Mouse (Mus musculus) thymus, postnatal 36 days (tissue): Measurements from ENCODE around the gene Igdcc4.
A peak's percentile ranks its signal among the peaks of the same experiment; 100 is the strongest.
"Not testable (repeated sequence)": the region's sequence is repeated elsewhere in the genome, so short reads cannot be mapped to it uniquely, and the experiment has no call there.

Experiments
- DNase-seq, 2 experiments: peaks; one replicate each; pipeline ENCODE4 v3.0.0; 2022; ENCODE audit warnings: mixed read lengths in 2 of 2

Igdcc4 gene

GRCm38 (mm10) chr9:65100991-65101685, at the start of gene Igdcc4:
Gene Igdcc4, plus strand, starts transcription at chr9:65101486.
- DNase-seq, result no peak

DNA sequence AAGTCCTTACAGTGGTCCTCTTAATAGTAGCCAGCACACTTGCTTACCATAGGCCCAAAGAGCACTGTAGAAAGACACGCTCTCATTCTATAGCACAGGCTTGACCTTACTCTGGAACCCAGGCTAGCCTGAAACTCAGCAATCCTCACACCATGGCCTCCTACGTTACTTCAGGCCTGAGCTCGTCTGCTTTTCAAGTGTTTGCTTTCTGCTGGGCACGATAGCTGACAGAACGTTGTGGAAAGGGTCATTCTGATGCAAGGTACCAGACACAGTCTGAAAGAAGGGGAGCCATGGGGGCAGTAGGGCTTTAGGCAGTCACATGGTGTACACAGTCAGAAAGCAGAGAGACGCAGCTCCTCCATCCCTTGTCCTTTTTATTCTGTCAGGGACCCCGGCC, 37.0 kb upstream of the Igdcc4 start:
- no peak for DNase-seq

GRCm38 (mm10) chr9:65070587-65070986, 30.7 kb upstream of the Igdcc4 start:
- no peak for DNase-seq

DNA sequence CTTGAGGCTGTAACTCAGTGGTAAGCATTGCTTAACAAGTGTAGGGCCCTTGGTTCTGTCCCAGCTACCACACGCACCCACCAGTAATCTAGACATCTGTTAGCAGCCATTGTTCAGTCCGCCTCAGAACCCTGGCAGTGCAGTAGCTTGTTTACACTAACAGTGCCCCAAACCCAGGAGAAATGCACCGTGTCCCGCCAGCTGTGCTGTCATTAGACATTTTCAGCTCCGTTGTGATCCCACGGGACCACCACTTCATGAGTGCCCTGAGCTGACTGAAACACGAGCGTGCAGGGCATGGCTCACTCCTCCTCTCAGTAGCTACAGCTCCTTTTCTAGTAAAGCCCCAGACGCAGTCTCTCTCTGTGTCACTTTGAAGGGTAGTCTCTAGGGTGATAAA, 27.7 kb upstream of the Igdcc4 start:
- DNase-seq, result no peak

GRCm38 (mm10) chr9:65074251-65074650, 27.0 kb upstream of the Igdcc4 start:
- peak; percentile 22 to 51 for DNase-seq

- DNase-seq, result no peak
Measured at GRCm38 (mm10) chr9:65074855-65075493, 26.3 kb upstream of the Igdcc4 start.

GRCm38 (mm10) chr9:65077536-65077935, 23.8 kb upstream of the Igdcc4 start:
- DNase-seq, result no peak

- DNase-seq, result not testable (repeated sequence)
Measured at GRCm38 (mm10) chr9:65080141-65080540, 21.1 kb upstream of the Igdcc4 start.

- DNase-seq, result no peak
Measured at GRCm38 (mm10) chr9:65083075-65083765, 18.1 kb upstream of the Igdcc4 start.

DNA sequence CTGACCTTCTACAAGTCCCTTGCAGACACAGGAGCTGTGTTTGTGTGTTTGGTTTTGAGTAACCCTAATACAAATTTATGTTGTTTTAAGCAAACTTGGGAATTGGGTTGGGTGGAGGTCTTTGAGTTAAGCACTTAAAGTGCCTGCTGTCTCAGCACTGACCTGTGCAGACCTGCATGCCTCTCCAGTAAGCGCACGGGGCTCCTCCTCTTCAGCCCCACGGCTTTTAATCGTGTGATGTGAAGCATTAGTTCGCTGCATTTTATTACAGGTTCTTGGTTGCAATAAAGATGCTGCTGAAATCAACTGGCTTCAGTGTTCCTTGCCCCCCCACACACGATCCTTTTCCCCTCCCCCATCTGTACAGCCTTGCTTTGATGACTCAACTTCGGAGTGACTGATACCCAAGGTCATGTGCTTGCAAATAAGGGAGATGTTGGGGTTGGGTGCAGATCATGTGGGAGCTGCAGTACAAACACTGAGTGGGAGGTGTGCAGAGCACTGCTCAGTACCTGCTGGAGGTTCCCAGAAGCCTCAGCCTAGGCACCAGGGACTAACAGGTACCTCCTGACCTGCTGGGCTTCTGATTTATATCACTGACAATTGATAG, 17.0 kb upstream of the Igdcc4 start:
- no peak for DNase-seq

DNA sequence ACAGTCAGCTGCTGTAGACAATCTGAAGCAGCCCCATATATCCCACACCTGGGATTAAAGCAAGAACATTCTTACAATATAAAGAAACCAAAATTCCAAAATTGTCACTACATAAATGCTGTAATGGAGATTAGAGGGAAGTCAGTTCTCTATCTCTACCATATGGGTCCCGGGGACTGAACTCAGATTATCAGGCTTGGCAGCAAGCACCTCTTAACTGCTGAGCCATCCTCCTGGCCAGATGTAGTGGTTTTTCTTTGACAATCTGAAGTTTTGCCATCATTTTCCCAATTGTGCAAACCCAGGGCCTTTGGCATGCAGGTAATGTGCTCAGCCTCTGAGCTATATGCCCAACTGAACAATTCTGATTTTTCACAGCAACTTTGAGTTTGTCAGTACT, 16.0 kb upstream of the Igdcc4 start:
- DNase-seq, result no peak

DNA sequence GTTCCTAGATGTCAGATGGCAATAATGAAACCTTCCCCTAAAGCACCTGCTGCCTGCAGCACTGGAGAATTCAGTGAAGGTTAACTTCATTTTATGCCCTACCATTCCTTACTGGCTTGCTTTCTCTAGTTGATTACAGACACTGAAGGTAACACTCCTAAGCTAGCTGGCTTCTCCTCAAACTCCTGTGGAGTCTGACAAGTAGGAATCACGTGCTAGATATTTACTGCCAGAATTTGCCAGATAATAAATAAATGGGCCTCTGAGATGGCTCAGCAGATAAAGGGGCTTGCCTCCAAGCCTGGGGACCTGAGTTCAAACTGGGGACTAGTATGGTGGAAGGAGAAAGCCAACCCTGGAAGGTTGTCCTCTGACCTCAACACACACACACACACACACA, 14.5 kb upstream of the Igdcc4 start:
- no peak for DNase-seq

GRCm38 (mm10) chr9:65087490-65087889, 13.8 kb upstream of the Igdcc4 start:
- no peak for DNase-seq

GRCm38 (mm10) chr9:65094237-65094636, 7.0 kb upstream of the Igdcc4 start:
- no peak for DNase-seq

DNA sequence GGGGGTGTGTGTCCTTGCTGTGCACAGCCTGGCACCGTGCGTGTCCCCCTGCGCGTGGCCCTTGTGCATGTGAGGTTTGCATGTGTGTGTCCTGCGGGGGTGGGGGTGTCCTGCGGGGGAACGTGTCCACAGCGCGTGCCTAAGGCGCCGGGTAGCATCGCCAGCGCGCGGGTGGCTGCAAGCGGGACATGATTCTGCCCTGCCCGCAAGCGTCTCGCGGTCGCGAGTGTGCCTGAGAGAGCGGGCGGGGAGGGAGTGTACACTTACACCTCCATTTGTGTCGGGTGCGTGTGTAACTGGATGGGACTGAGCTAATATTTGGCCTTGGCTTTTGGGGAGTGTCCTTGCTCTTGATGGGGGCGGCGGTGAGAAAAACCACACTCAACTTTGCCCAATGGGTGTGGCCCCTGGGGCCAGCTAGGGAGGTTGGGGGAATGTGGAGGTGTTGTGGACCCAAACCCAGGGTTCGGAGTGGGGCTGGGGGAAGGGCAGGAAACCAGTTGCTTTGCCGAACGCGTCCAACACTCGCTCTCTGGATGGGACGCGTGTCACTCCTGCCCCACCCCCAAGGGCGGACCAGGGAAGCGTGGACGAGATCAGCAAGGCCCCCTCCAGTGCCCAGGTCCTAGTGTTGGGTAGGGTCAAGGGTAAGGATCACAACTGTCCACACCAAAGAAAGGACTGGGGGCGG, 545 bp downstream of the Igdcc4 start:
- DNase-seq, result no peak

DNA sequence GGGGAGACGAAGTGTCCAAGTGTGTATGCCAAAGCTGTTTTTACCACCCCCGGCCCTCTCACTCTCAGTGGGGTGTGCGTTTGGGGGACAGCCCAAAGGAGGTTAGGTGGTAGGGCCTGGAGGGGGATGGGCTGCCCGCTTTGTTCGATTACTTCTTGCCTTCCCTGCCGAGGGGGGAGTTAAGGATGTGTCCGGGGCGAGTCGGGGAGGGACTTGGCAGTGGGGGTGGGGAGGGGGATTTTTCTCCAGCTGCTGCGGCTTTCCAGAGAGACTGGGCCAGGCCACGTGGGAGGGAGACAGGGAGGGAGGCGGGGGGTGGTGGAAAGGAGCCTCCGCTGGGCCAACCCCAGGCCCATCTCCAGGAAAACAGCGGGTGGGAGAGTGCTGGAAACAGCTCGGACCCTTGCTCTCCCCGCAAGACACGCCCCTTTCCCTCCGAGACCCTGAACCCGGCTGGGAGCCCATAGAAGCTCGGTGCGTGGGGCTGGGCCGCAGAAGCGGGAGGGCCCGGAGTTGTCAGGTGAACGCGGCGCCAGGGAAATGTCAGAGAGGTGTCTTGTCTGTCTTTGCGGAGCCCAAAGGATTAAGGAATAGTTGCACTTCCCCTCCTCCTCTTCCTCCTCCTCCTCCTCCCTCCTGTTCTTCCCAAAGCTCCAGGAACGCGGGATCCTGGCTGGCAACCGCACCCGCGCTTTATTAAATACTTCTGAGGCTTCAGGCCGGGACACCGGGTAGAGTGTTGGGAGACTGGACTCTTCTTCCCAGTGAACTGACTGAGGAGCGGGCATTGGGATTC, 1.3 kb downstream of the Igdcc4 start:
- DNase-seq, result no peak

DNA sequence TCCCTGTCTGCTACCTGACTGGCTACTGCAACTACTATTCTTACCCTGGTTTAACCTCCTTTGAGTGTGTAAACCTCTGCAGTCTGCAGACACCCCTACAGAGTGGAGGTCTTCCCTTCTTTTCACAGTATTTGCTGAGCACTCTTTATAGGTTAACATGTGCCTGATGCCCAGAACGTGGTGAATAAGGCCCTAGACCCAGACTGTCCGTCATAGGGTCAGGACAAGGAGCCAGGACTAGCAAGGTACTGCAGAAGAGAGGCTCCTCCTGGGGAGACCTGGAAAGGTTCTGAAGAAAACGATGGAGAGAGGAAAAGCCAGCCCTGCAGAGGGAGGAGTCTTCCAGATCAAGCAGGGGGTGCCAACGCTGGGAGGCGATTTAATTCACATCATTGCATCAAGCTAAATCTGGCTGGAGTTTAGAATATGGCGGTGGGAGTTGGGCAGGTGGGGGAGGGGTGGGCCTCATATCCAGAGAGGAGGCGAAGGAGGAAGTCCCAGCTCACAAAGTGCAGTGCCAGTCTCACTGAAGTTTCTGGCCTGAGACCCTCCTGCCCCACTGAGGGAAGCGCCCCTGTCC, 2.0 kb downstream of the Igdcc4 start:
- DNase-seq, result no peak

DNA sequence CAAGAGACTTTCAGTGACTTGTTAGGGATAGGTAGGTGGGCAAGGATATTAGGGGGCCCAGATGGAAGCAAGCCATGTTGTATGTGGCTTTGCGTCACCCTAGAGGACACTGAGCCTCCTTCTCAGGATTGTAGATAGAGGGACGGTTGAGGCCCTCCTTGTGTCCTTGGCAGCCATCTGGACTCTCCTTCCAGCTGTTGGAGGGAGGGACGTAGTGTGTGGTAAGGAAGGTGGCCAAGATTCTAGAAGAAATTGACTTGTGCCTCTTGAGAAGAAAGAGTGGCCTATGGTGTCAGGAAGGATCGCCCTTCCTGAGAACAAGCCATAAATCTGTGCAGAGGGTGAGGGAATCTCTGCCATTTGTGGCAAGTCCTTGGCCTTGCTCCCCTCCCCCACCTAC, 5.5 kb downstream of the Igdcc4 start:
- DNase-seq, result no peak

- DNase-seq, result no peak
Measured at GRCm38 (mm10) chr9:65107893-65108292, 6.6 kb downstream of the Igdcc4 start.

GRCm38 (mm10) chr9:65109132-65110072, 8.1 kb downstream of the Igdcc4 start:
- no peak for DNase-seq

DNA sequence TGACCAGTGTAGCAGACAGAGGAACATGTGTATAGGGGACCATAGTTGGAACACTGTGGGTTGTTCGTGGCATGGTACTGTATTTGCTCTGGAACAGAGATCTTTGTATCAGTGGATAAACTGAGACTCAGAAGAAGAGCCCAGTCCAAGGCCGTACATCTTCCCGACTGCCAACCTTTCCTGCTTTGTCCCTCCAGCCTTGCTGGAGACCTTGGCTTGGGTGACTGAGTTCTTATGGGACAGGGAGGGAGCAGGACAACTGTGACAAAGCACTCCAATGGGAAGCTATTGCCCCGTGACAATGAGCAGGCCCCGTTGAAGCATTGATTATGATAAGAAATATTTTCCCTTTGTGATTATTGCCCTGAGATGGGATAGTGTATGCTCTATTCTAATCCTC, 10.4 kb downstream of the Igdcc4 start:
- no peak for DNase-seq
